Mouse (Mus musculus): Measurements from ENCODE around the gene Prkag3. TPM values are rescaled to one million over a fixed set of nuclear protein-coding genes. Genes with fewer than 3 reads are reported as not detected.
A peak's percentile ranks its signal among the peaks of the same experiment; 100 is the strongest.

Gene Prkag3
- polyA plus RNA-seq, 1 experiment = not detected

- TF ChIP-seq FLI1 (IDR thresholded peaks at IDR 0.05; ENCODE audit: low read length) (no peak), GATA1 (IDR thresholded peaks at IDR 0.05; ENCODE audit: borderline replicate concordance, low read length) (no peak)
- H3K4me3 ChIP-seq (replicated peaks) = peak overlapping the region; percentile 44
- peaks cover 41% of the 10 kb centered on the region for H3K4me1 ChIP-seq
- no peaks in the 10 kb centered on the region for H3K36me3 ChIP-seq (replicated peaks; ENCODE audit: low read length)
- peaks cover 19% of the 10 kb centered on the region for H3K27me3 ChIP-seq (replicated peaks)
- H3K9me3 ChIP-seq = no peaks in the 10 kb centered on the region
Observed at GRCm38 (mm10) chr1:74715468-74715867, 33.6 kb downstream of the Prkag3 start.

- H3K27me3 ChIP-seq (replicated peaks) = peaks cover 19% of the 10 kb centered on the region
- no peaks in the 10 kb centered on the region for H3K9me3 ChIP-seq
- H3K36me3 ChIP-seq (replicated peaks; ENCODE audit: low read length) = no peaks in the 10 kb centered on the region
- no peak for TF ChIP-seq FLI1 (IDR thresholded peaks at IDR 0.05; ENCODE audit: low read length)
- TF ChIP-seq GATA1 (IDR thresholded peaks at IDR 0.05; ENCODE audit: borderline replicate concordance, low read length) = no peak
- H3K4me1 ChIP-seq = peaks cover 41% of the 10 kb centered on the region
- no peak overlapping the region for H3K4me3 ChIP-seq (replicated peaks)
Observed at GRCm38 (mm10) chr1:74714967-74715366, 34.1 kb downstream of the Prkag3 start.

- Histone ChIP-seq H3K9me3 (no peaks in the 10 kb centered on the region), H3K4me3 (replicated peaks) (peak overlapping the region; percentile 90), H3K4me1 (peaks cover 39% of the 10 kb centered on the region), H3K36me3 (replicated peaks; ENCODE audit: low read length) (no peaks in the 10 kb centered on the region), H3K27me3 (replicated peaks) (peaks cover 21% of the 10 kb centered on the region)
- TF ChIP-seq GATA1 (IDR thresholded peaks at IDR 0.05; ENCODE audit: borderline replicate concordance, low read length) (no peak), FLI1 (IDR thresholded peaks at IDR 0.05; ENCODE audit: low read length) (no peak)
Observed at GRCm38 (mm10) chr1:74713859-74714730, 34.9 kb downstream of the Prkag3 start.

GRCm38 (mm10) chr1:74713099-74713858 lies 35.7 kb downstream of the Prkag3 start, which contains the start of gene Cyp27a1:
Cyp27a1 (plus strand) TSS chr1:74713574.
- TF ChIP-seq GATA1 (IDR thresholded peaks at IDR 0.05; ENCODE audit: borderline replicate concordance, low read length) (no peak), FLI1 (IDR thresholded peaks at IDR 0.05; ENCODE audit: low read length) (no peak)
- Histone ChIP-seq H3K36me3 (replicated peaks; ENCODE audit: low read length) (no peaks in the 10 kb centered on the region), H3K4me3 (replicated peaks) (peak within 1 kb of the TSS; percentile 90), H3K9me3 (no peaks in the 10 kb centered on the region), H3K27me3 (replicated peaks) (peaks cover 21% of the 10 kb centered on the region), H3K4me1 (peaks cover 37% of the 10 kb centered on the region)

- Histone ChIP-seq H3K36me3 (replicated peaks; ENCODE audit: low read length) (no peaks in the 10 kb centered on the region), H3K27me3 (replicated peaks) (peaks cover 24% of the 10 kb centered on the region), H3K9me3 (0 out of 2 replicates have a peak, but pooled peaks cover 5% of the 10 kb centered on the region), H3K4me1 (peaks cover 37% of the 10 kb centered on the region), H3K4me3 (replicated peaks) (peak overlapping the region; percentile 90)
- TF ChIP-seq FLI1 (IDR thresholded peaks at IDR 0.05; ENCODE audit: low read length) (no peak), GATA1 (IDR thresholded peaks at IDR 0.05; ENCODE audit: borderline replicate concordance, low read length) (no peak)
Observed at GRCm38 (mm10) chr1:74712461-74713098, 36.4 kb downstream of the Prkag3 start.

- Histone ChIP-seq H3K4me3 (replicated peaks) (no peak overlapping the region), H3K27me3 (replicated peaks) (peaks cover 24% of the 10 kb centered on the region), H3K9me3 (peaks cover 9% of the 10 kb centered on the region; the same call in 1 of the 2 replicates), H3K36me3 (replicated peaks; ENCODE audit: low read length) (no peaks in the 10 kb centered on the region), H3K4me1 (peaks cover 37% of the 10 kb centered on the region)
- TF ChIP-seq FLI1 (IDR thresholded peaks at IDR 0.05; ENCODE audit: low read length) = no peak
- no peak for TF ChIP-seq GATA1 (IDR thresholded peaks at IDR 0.05; ENCODE audit: borderline replicate concordance, low read length)
Observed at GRCm38 (mm10) chr1:74712046-74712445, 37.0 kb downstream of the Prkag3 start.

GRCm38 (mm10) chr1:74709566-74709965 lies 39.5 kb downstream of the Prkag3 start:
- no peak overlapping the region for H3K4me3 ChIP-seq (replicated peaks)
- H3K4me1 ChIP-seq = peaks cover 24% of the 10 kb centered on the region
- H3K36me3 ChIP-seq (replicated peaks; ENCODE audit: low read length) = no peaks in the 10 kb centered on the region
- peaks cover 20% of the 10 kb centered on the region for H3K27me3 ChIP-seq (replicated peaks)
- no peak for TF ChIP-seq FLI1 (IDR thresholded peaks at IDR 0.05; ENCODE audit: low read length)
- no peak for TF ChIP-seq GATA1 (IDR thresholded peaks at IDR 0.05; ENCODE audit: borderline replicate concordance, low read length)
- peaks cover 12% of the 10 kb centered on the region; the same call in 1 of the 2 replicates for H3K9me3 ChIP-seq

- H3K9me3 ChIP-seq = peaks cover 12% of the 10 kb centered on the region; the same call in 1 of the 2 replicates
- no peaks in the 10 kb centered on the region for H3K4me1 ChIP-seq
- peaks cover 10% of the 10 kb centered on the region for H3K36me3 ChIP-seq (replicated peaks; ENCODE audit: low read length)
- no peak overlapping the region for H3K4me3 ChIP-seq (replicated peaks)
- peaks cover 5% of the 10 kb centered on the region for H3K27me3 ChIP-seq (replicated peaks)
- TF ChIP-seq GATA1 (IDR thresholded peaks at IDR 0.05; ENCODE audit: borderline replicate concordance, low read length) (no peak), FLI1 (IDR thresholded peaks at IDR 0.05; ENCODE audit: low read length) (no peak)
Observed at GRCm38 (mm10) chr1:74705016-74705415, 44.0 kb downstream of the Prkag3 start.

GRCm38 (mm10) chr1:74704156-74704555 lies 44.9 kb downstream of the Prkag3 start:
- no peak overlapping the region for H3K4me3 ChIP-seq (replicated peaks)
- peaks cover 12% of the 10 kb centered on the region; the same call in 1 of the 2 replicates for H3K9me3 ChIP-seq
- TF ChIP-seq GATA1 (IDR thresholded peaks at IDR 0.05; ENCODE audit: borderline replicate concordance, low read length) (no peak), FLI1 (IDR thresholded peaks at IDR 0.05; ENCODE audit: low read length) (no peak)
- peaks cover 3% of the 10 kb centered on the region for H3K27me3 ChIP-seq (replicated peaks)
- H3K4me1 ChIP-seq = peaks cover under 1% of the 10 kb centered on the region
- H3K36me3 ChIP-seq (replicated peaks; ENCODE audit: low read length) = peaks cover 18% of the 10 kb centered on the region
